Mouse (Mus musculus): ENCODE measurements around the gene S1pr5. TPM values are rescaled to one million over a fixed set of nuclear protein-coding genes. Genes with fewer than 3 reads are reported as not detected.
"Not testable (repeated sequence)": the region's sequence is repeated elsewhere in the genome, so short reads cannot be mapped to it uniquely, and the experiment has no call there.

S1pr5 gene
- polyA plus RNA-seq, 1 experiment from 2014 or later: 5.0 TPM

DNA sequence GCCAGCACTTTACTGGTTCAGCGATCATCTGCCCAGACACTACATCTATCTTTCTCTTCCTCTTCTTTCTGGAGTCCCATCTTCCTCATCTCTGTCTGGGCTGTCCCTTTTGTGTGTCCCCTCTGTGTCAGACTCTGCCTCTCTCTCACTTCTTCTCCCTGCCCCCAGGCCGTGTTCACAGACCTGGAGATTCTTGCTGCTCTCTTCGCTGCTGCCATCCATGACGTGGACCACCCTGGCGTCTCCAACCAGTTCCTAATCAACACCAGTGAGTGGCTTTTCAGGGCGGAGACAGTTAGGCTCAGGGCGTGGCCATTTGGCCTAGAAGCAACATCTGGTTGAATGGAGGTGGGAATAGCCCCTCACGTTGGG lies 44.1 kb downstream of the S1pr5 start:
- Histone ChIP-seq H3K4me3 (replicated peaks) (no peak overlapping the region), H3K27me3 (no peaks in the 10 kb centered on the region), H3K4me2 (replicated peaks) (peak overlapping the region; percentile 72), H3K36me3 (no peaks in the 10 kb centered on the region), H3K27ac (replicated peaks) (no peak overlapping the region), H3K4me1 (peaks cover 11% of the 10 kb centered on the region), H3K9me3 (replicated peaks) (no peaks in the 10 kb centered on the region), H3K9ac (no peak overlapping the region)
- WGBS: 28% methylated on average over 8 of the region's 8 CpGs
- ATAC-seq (ENCODE audit: insufficient number of reproducible peaks, low FRiP score, low TSS enrichment, low read depth): no peak

DNA sequence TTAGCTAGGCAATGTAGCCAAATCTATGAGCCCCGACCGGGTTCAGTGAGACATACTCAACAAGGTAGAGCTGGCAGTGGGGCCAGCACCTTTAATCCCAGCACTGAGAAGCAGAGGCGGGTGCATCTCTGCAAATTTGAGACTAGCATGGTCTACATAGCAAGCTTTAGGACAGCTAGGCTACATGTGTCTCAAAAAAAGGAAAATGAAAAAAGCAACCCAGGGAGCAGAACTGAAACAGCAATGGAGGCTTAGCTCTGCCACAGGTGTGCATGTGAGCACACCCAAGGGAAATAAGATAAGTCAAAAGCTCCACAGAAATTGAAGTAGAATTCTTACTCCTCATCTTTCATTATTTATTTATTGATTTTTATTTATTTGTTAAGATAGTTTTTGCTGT lies 49.3 kb downstream of the S1pr5 start:
- Histone ChIP-seq H3K9ac (no peak overlapping the region), H3K4me3 (replicated peaks) (no peak overlapping the region), H3K9me3 (replicated peaks) (no peaks in the 10 kb centered on the region), H3K36me3 (no peaks in the 10 kb centered on the region), H3K4me2 (replicated peaks) (no peak overlapping the region), H3K27me3 (no peaks in the 10 kb centered on the region), H3K27ac (replicated peaks) (no peak overlapping the region), H3K4me1 (peaks cover 20% of the 10 kb centered on the region)
- ATAC-seq (ENCODE audit: insufficient number of reproducible peaks, low FRiP score, low TSS enrichment, low read depth): no peak
- WGBS: 77% methylated on average over 3 of the region's 3 CpGs

DNA sequence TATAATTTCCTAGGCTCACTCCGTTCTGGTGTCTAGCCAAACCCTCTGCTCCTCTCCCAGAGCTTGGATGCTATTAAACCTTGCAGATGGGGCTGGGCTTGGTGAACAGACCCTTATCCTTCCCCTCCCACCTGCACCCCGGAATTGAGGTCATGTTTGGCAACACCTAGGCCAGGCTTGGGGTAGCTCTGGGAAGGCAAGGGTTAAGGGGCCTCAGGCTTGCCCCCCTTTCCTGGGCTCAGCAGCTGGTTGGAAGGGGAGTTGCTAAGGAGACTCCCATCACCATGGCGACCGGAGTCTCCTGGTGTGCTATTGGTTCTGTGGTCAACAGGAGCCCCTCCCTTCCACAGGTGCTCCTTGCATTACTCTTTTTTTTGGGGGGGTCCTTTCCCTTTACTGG lies 50.3 kb downstream of the S1pr5 start:
- no peaks in the 10 kb centered on the region for H3K27me3 ChIP-seq
- H3K4me1 ChIP-seq: peaks cover 20% of the 10 kb centered on the region
- H3K4me3 ChIP-seq (replicated peaks): no peak overlapping the region
- no peak overlapping the region for H3K4me2 ChIP-seq (replicated peaks)
- no peaks in the 10 kb centered on the region for H3K9me3 ChIP-seq (replicated peaks)
- H3K36me3 ChIP-seq: no peaks in the 10 kb centered on the region
- H3K9ac ChIP-seq: no peak overlapping the region
- WGBS: 21% methylated on average over 4 of the region's 4 CpGs
- no peak for ATAC-seq (ENCODE audit: insufficient number of reproducible peaks, low FRiP score, low TSS enrichment, low read depth)
- H3K27ac ChIP-seq (replicated peaks): no peak overlapping the region

DNA sequence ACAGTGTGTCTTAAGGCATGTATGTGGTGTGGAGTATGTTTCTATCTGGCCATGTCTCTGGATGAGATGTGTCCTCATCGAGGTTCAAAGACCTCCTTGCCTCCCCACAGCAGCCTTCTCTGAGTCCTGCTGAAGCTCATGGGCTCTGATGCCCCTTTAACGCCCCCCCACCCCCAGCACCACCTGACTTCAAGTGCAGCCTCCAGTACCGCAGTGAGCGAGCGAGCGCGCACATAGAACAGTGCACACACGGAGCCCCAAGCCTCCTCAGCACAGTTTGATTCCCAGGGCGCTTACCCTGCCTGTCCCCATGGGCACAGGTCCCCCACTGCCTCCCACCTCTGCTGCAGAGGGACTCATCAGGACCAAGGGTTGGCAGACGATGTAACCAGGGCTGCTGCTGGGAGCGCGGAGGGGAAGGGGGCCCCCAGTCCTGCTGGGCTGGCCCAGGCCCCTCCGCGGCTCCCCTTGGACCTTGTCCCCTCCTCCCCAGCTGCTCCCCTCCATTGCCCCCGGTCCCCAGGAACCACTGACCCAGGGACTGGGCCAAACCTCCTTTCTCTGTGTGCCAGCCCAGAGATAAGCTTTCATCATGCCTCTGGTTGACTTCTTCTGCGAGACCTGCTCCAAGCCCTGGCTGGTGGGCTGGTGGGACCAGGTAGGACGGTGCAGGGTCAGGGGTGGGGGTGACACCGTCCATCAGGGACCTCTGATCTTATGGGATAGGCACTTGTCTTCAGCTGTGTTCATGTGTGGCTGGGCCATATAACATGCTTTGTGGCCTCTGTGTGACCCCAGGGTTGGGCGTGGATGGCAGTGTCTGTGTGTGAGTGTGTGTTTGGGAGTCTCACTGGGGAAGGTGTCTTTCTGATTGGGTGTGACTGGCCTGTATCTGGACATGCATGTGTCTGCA lies 51.5 kb downstream of the S1pr5 start:
- no peak for ATAC-seq (ENCODE audit: insufficient number of reproducible peaks, low FRiP score, low TSS enrichment, low read depth)
- Histone ChIP-seq H3K9ac (no peak overlapping the region), H3K4me3 (replicated peaks) (peak overlapping the region; percentile 29), H3K27me3 (no peaks in the 10 kb centered on the region), H3K36me3 (no peaks in the 10 kb centered on the region), H3K4me2 (replicated peaks) (peak overlapping the region; percentile 44), H3K27ac (replicated peaks) (no peak overlapping the region), H3K4me1 (peaks cover 20% of the 10 kb centered on the region), H3K9me3 (replicated peaks) (no peaks in the 10 kb centered on the region)
- WGBS: 34% methylated on average over 19 of the region's 19 CpGs

DNA sequence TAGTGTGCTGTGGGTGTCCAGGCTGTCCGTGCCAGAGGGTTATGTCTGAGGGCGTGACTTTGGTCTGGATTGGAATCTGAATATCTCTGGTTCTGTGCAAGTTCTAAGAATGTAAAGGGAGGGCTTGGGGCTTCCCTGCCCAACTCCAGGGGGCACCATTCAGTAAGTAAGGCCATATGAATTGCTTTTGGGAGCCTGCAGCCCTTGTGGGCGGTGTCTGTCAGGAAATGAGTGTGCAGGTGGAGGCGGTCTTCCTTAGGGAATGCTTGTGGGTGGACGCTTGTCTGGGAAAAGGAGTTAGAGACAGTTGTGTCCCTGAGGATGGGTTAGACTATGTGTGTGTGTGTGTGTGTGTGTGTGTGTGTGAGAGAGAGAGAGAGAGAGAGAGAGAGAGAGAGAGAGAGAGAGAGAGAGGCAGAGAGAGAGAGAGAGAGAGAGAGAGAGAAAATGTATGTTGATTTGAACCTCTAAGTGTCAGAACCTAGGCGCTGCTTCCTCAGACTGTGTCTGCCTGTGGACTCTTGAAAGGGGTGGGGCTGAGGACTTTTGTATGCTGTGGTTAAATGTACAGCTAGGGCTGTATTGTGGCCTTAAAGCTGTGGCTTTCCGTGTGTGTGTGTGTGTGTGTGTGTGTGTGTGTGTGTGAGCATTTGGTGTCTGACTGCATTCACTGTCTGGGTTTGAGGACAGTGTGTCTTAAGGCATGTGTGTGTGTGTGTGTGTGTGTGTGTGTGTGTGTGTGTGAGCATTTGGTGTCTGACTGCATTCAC lies 52.3 kb downstream of the S1pr5 start:
- 56% methylated on average over 7 of the region's 7 CpGs for WGBS

DNA sequence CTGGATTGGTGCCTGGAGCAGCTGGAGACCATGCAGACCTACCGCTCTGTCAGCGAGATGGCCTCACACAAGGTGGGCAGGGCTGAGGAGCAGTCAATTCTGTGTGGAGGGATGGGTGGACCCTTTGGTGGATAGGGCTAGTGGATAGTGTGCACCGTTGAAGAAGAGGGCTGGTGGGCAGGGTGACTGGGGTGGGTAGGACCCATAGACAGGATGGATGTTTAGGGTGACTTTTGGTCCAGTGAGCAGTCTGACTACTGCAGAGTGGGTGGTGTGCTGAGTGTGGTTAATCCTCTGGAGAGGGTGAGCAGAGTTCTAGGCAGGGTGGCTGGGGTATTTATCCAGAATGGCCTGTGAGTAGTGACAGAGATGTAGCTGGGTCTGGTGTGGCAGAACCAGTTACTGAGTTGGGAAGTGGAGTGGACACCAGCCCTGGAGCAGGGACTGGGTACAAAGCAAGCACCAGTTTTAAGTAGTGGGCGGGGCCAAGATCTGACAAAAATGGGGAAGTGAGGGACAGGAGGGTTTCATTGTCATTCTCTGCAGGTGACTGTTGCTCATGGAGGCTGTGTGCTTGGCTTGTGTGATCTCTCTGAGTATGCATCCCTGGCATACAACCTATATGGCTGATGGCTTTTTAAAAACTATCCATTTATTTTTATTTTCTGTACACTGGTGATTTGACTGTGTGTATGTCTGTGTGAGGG lies 53.3 kb downstream of the S1pr5 start:
- Histone ChIP-seq H3K27me3 (no peaks in the 10 kb centered on the region), H3K4me3 (replicated peaks) (no peak overlapping the region), H3K9me3 (replicated peaks) (no peaks in the 10 kb centered on the region), H3K27ac (replicated peaks) (no peak overlapping the region), H3K4me2 (replicated peaks) (no peak overlapping the region), H3K36me3 (no peaks in the 10 kb centered on the region), H3K9ac (no peak overlapping the region), H3K4me1 (peaks cover 20% of the 10 kb centered on the region)
- WGBS: 77% methylated on average over 4 of the region's 4 CpGs
- ATAC-seq (ENCODE audit: insufficient number of reproducible peaks, low FRiP score, low TSS enrichment, low read depth): no peak

More for the DNA sequence above, 52.3 kb downstream of the S1pr5 start:
- ATAC-seq (ENCODE audit: insufficient number of reproducible peaks, low FRiP score, low TSS enrichment, low read depth): peak; percentile 63
- peaks cover 20% of the 10 kb centered on the region for H3K4me1 ChIP-seq
- H3K4me2 ChIP-seq (replicated peaks); H3K27ac ChIP-seq (replicated peaks); H3K9ac ChIP-seq; H3K4me3 ChIP-seq (replicated peaks); H3K36me3 ChIP-seq; H3K27me3 ChIP-seq; H3K9me3 ChIP-seq (replicated peaks): not testable (repeated sequence)

DNA sequence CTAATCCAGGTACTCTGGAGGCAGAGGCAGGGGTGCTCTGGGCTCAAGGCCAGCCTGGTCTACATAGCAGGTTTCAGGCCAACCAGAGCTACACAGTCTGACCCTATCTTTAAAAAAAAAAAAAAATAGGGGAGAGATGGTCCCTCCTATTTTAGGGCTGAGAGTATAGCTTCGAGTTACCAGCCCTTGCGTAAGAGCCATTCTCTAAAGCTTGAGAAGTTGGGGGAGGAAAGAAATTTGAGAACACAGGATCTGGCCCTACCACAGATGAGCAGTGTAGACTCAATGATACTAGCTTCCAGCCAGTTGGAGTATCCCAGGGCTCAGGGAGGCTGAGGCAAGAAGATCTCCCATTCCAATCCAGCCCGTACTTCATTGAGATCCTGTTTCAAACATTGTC lies 54.5 kb downstream of the S1pr5 start:
- Histone ChIP-seq H3K9me3 (replicated peaks) (no peaks in the 10 kb centered on the region), H3K27ac (replicated peaks) (no peak overlapping the region), H3K36me3 (no peaks in the 10 kb centered on the region), H3K9ac (no peak overlapping the region), H3K4me3 (replicated peaks) (no peak overlapping the region), H3K4me2 (replicated peaks) (no peak overlapping the region), H3K27me3 (no peaks in the 10 kb centered on the region), H3K4me1 (peaks cover 20% of the 10 kb centered on the region)
- no peak for ATAC-seq (ENCODE audit: insufficient number of reproducible peaks, low FRiP score, low TSS enrichment, low read depth)
- 82% methylated on average over 3 of the region's 3 CpGs for WGBS

Other genes starting within 250 kb of the S1pr5 start
- gene Mrpl4, start 245.7 kb downstream of the S1pr5 start, polyA plus RNA-seq (2015; fragmentation: Nextera tagmentation; extraction: Ambion mirVana): 122 and 126 TPM in 2 replicates
- 20.7 and 21.7 TPM in 2 replicates for gene Icam1, start 232.5 kb downstream of the S1pr5 start, polyA plus RNA-seq (2015; fragmentation: Nextera tagmentation; extraction: Ambion mirVana)
- gene Icam4, start 219.1 kb downstream of the S1pr5 start, polyA plus RNA-seq (2015; fragmentation: Nextera tagmentation; extraction: Ambion mirVana): 0.59 and 1.0 TPM in 2 replicates
- 0.20 TPM in 2 replicates for gene Icam5, start 216.4 kb downstream of the S1pr5 start, polyA plus RNA-seq (2015; fragmentation: Nextera tagmentation; extraction: Ambion mirVana)
- gene Zglp1, start 181.3 kb downstream of the S1pr5 start, polyA plus RNA-seq (2015; fragmentation: Nextera tagmentation; extraction: Ambion mirVana): 0.39 and 1.5 TPM in 2 replicates
- 0.72 and 1.0 TPM in 2 replicates for gene Gm49373, start 175.3 kb downstream of the S1pr5 start, polyA plus RNA-seq (2015; fragmentation: Nextera tagmentation; extraction: Ambion mirVana)
- 61.0 and 65.4 TPM in 2 replicates for gene Fdx1l, start 174.8 kb downstream of the S1pr5 start, polyA plus RNA-seq (2015; fragmentation: Nextera tagmentation; extraction: Ambion mirVana)
- 1.6 and 2.9 TPM in 2 replicates for gene Gm38431, start 156.4 kb downstream of the S1pr5 start, polyA plus RNA-seq (2015; fragmentation: Nextera tagmentation; extraction: Ambion mirVana)
- 55.4 and 65.8 TPM in 2 replicates for gene Raver1, start 156.4 kb downstream of the S1pr5 start, polyA plus RNA-seq (2015; fragmentation: Nextera tagmentation; extraction: Ambion mirVana)
- gene Tyk2, start 117.2 kb downstream of the S1pr5 start, polyA plus RNA-seq (2015; fragmentation: Nextera tagmentation; extraction: Ambion mirVana): 13.9 and 16.0 TPM in 2 replicates
- gene Cdc37, start 98.5 kb downstream of the S1pr5 start, polyA plus RNA-seq (2015; fragmentation: Nextera tagmentation; extraction: Ambion mirVana): 296 and 300 TPM in 2 replicates
- 7.5 and 9.4 TPM in 2 replicates for gene Pde4a, start 82.7 kb downstream of the S1pr5 start, polyA plus RNA-seq (2015; fragmentation: Nextera tagmentation; extraction: Ambion mirVana)
- gene Keap1, start 9.1 kb downstream of the S1pr5 start, polyA plus RNA-seq (2015; fragmentation: Nextera tagmentation; extraction: Ambion mirVana): 73.2 and 76.4 TPM in 2 replicates
- 40.5 and 44.8 TPM in 2 replicates for gene Atg4d, start 16.9 kb upstream of the S1pr5 start, polyA plus RNA-seq (2015; fragmentation: Nextera tagmentation; extraction: Ambion mirVana)
- gene Kri1, start 39.5 kb upstream of the S1pr5 start, polyA plus RNA-seq (2015; fragmentation: Nextera tagmentation; extraction: Ambion mirVana): 18.2 and 19.0 TPM in 2 replicates
- gene Cdkn2d, start 43.0 kb upstream of the S1pr5 start, polyA plus RNA-seq (2015; fragmentation: Nextera tagmentation; extraction: Ambion mirVana): 57.8 and 63.0 TPM in 2 replicates
- 38.1 and 46.9 TPM in 2 replicates for gene Ap1m2, start 63.9 kb upstream of the S1pr5 start, polyA plus RNA-seq (2015; fragmentation: Nextera tagmentation; extraction: Ambion mirVana)
- 133 and 143 TPM in 2 replicates for gene Slc44a2, start 72.3 kb upstream of the S1pr5 start, polyA plus RNA-seq (2015; fragmentation: Nextera tagmentation; extraction: Ambion mirVana)
- 179 and 180 TPM in 2 replicates for gene Ilf3, start 119.4 kb upstream of the S1pr5 start, polyA plus RNA-seq (2015; fragmentation: Nextera tagmentation; extraction: Ambion mirVana)
- gene Qtrt1, start 163.4 kb upstream of the S1pr5 start, polyA plus RNA-seq (2015; fragmentation: Nextera tagmentation; extraction: Ambion mirVana): 47.5 and 48.6 TPM in 2 replicates
- gene Dnm2, start 176.5 kb upstream of the S1pr5 start, polyA plus RNA-seq (2015; fragmentation: Nextera tagmentation; extraction: Ambion mirVana): 79.7 and 85.9 TPM in 2 replicates